Mouse (Mus musculus): Measurements from ENCODE around the gene Dnm1. TPM values are rescaled to one million over a fixed set of nuclear protein-coding genes. Genes with fewer than 3 reads are reported as not detected.
A peak's percentile ranks its signal among the peaks of the same experiment; 100 is the strongest.

Dnm1 gene
- total and polyA plus RNA-seq, 3 experiments: 4.0 to 23.1 (median 5.5) TPM

- Histone ChIP-seq H3K4me3 (no peak overlapping the region), H3K36me3 (ENCODE audit: control insufficient read depth, insufficient read depth, low read length) (no peaks in the 10 kb centered on the region), H3K79me2 (replicated peaks; ENCODE audit: control insufficient read depth, insufficient read depth, low read length) (0 out of 2 replicates have a peak, but pooled peaks cover 1% of the 10 kb centered on the region), H3K27me3 (ENCODE audit: control insufficient read depth, insufficient read depth, low read length) (no peaks in the 10 kb centered on the region), H3K9ac (ENCODE audit: low read depth, low read length) (no peak overlapping the region), H3K27ac (no peak overlapping the region), H3K4me1 (ENCODE audit: control insufficient read depth, insufficient read depth, low read length) (peaks cover 4% of the 10 kb centered on the region)
- intact Hi-C loops (cut with DNase I): no loop called here
- WGBS: 67% methylated on average over 5 of the region's 5 CpGs
- no peak for TF ChIP-seq POLR2A (IDR thresholded peaks at IDR 0.05; ENCODE audit: insufficient read depth, low read depth, low read length)
- TF ChIP-seq CTCF (IDR thresholded peaks at IDR 0.05): no peak
- TF ChIP-seq EP300 (IDR thresholded peaks at IDR 0.05; ENCODE audit: insufficient read depth, low read depth, low read length): no peak
- no peak for DNase-seq
These were observed 38.9 kb upstream of the Dnm1 start for GRCm38 (mm10) chr2:32392063-32392462.

- Histone ChIP-seq H3K4me3 (no peak overlapping the region), H3K4me1 (ENCODE audit: control insufficient read depth, insufficient read depth, low read length) (peaks cover 2% of the 10 kb centered on the region; the same call in 1 of the 2 replicates), H3K9ac (ENCODE audit: low read depth, low read length) (no peak overlapping the region), H3K27me3 (ENCODE audit: control insufficient read depth, insufficient read depth, low read length) (no peaks in the 10 kb centered on the region), H3K36me3 (ENCODE audit: control insufficient read depth, insufficient read depth, low read length) (no peaks in the 10 kb centered on the region), H3K27ac (no peak overlapping the region), H3K79me2 (replicated peaks; ENCODE audit: control insufficient read depth, insufficient read depth, low read length) (no peaks in the 10 kb centered on the region)
- intact Hi-C loops (cut with DNase I): no loop called here
- no peak for TF ChIP-seq CTCF (IDR thresholded peaks at IDR 0.05)
- no peak for TF ChIP-seq POLR2A (IDR thresholded peaks at IDR 0.05; ENCODE audit: insufficient read depth, low read depth, low read length)
- no peak for TF ChIP-seq EP300 (IDR thresholded peaks at IDR 0.05; ENCODE audit: insufficient read depth, low read depth, low read length)
- WGBS: 85% methylated on average over 8 of the region's 8 CpGs
- DNase-seq: no peak
These were observed 37.7 kb upstream of the Dnm1 start for GRCm38 (mm10) chr2:32390871-32391270.

DNA sequence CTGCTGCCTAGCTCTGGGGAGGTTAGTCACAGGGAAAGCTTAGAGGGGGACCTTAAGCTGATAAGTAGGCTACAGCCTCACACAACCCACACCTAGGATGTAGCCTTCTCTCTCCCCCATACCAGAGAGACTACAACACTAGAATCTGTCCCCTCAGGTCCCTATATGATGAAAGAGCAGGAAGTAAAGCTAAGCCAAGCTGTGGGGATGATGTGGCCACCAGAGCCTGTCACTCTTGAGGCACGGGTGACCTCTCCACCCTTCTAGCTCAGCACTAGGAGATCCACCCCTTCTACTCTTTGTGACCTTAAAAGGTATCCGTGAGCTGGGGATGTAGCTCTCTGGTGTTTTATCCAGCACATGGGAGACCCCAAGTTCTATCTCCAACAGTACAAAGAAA lies 36.0 kb upstream of the Dnm1 start:
- H3K4me1 ChIP-seq (ENCODE audit: control insufficient read depth, insufficient read depth, low read length): no peaks in the 10 kb centered on the region
- DNase-seq: no peak
- intact Hi-C loops (cut with DNase I): no loop called here
- H3K4me3 ChIP-seq: no peak overlapping the region
- H3K27ac ChIP-seq: no peak overlapping the region
- H3K79me2 ChIP-seq (replicated peaks; ENCODE audit: control insufficient read depth, insufficient read depth, low read length): no peaks in the 10 kb centered on the region
- no peaks in the 10 kb centered on the region for H3K36me3 ChIP-seq (ENCODE audit: control insufficient read depth, insufficient read depth, low read length)
- H3K27me3 ChIP-seq (ENCODE audit: control insufficient read depth, insufficient read depth, low read length): no peaks in the 10 kb centered on the region
- TF ChIP-seq EP300 (IDR thresholded peaks at IDR 0.05; ENCODE audit: insufficient read depth, low read depth, low read length): no peak
- H3K9ac ChIP-seq (ENCODE audit: low read depth, low read length): no peak overlapping the region
- 70% methylated on average over 2 of the region's 2 CpGs for WGBS

- no peak within 1 kb of the TSS for H3K4me3 ChIP-seq
- intact Hi-C loops (cut with DNase I): no loop called here
- no peaks in the 10 kb centered on the region for H3K79me2 ChIP-seq (replicated peaks; ENCODE audit: control insufficient read depth, insufficient read depth, low read length)
- TF ChIP-seq CTCF (IDR thresholded peaks at IDR 0.05) (no peak), EP300 (IDR thresholded peaks at IDR 0.05; ENCODE audit: insufficient read depth, low read depth, low read length) (0 out of 2 replicates have a peak, but pooled peaks have one; percentile 4), POLR2A (IDR thresholded peaks at IDR 0.05; ENCODE audit: insufficient read depth, low read depth, low read length) (no peak)
- no peak within 1 kb of the TSS for H3K27ac ChIP-seq
- H3K27me3 ChIP-seq (ENCODE audit: control insufficient read depth, insufficient read depth, low read length): no peaks in the 10 kb centered on the region
- DNase-seq: no peak
- H3K9ac ChIP-seq (ENCODE audit: low read depth, low read length): no peak within 1 kb of the TSS
- 37% methylated on average over 5 of the region's 5 CpGs for WGBS
- H3K4me1 ChIP-seq (ENCODE audit: control insufficient read depth, insufficient read depth, low read length): no peaks in the 10 kb centered on the region
- H3K36me3 ChIP-seq (ENCODE audit: control insufficient read depth, insufficient read depth, low read length): no peaks in the 10 kb centered on the region
These were observed 34.8 kb upstream of the Dnm1 start, which contains the start of gene Lcn2 for GRCm38 (mm10) chr2:32387706-32388490. Gene Lcn2, minus strand, starts transcription at chr2:32388252.

DNA sequence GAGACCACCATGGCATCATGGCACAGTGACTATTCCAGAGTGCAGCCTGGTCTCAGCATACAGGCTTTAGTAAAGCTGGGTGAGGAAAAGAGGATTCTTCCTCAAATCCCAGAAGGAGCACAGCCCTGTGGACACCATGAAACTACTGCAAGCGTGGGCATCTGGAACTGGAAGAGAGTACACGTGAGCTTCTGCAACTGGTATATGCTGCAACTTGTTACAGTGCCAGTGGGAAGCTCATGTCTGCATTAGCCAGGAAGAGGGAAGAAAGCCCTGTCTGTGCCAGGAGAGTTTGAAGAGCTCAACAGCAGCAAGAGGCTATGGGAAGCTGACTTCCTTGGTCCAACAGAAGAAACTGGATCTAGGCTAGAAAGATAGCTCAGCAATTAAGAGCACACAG lies 29.6 kb upstream of the Dnm1 start:
- no peak for TF ChIP-seq POLR2A (IDR thresholded peaks at IDR 0.05; ENCODE audit: insufficient read depth, low read depth, low read length)
- 68% methylated on average over 2 of the region's 2 CpGs for WGBS
- H3K27ac ChIP-seq: no peak overlapping the region
- no peak overlapping the region for H3K4me3 ChIP-seq
- intact Hi-C loops (cut with DNase I): no loop called here
- no peak overlapping the region for H3K9ac ChIP-seq (ENCODE audit: low read depth, low read length)
- H3K36me3 ChIP-seq (ENCODE audit: control insufficient read depth, insufficient read depth, low read length): no peaks in the 10 kb centered on the region
- H3K79me2 ChIP-seq (replicated peaks; ENCODE audit: control insufficient read depth, insufficient read depth, low read length): no peaks in the 10 kb centered on the region
- no peaks in the 10 kb centered on the region for H3K27me3 ChIP-seq (ENCODE audit: control insufficient read depth, insufficient read depth, low read length)
- peaks cover 3% of the 10 kb centered on the region for H3K4me1 ChIP-seq (ENCODE audit: control insufficient read depth, insufficient read depth, low read length)
- no peak for DNase-seq

DNA sequence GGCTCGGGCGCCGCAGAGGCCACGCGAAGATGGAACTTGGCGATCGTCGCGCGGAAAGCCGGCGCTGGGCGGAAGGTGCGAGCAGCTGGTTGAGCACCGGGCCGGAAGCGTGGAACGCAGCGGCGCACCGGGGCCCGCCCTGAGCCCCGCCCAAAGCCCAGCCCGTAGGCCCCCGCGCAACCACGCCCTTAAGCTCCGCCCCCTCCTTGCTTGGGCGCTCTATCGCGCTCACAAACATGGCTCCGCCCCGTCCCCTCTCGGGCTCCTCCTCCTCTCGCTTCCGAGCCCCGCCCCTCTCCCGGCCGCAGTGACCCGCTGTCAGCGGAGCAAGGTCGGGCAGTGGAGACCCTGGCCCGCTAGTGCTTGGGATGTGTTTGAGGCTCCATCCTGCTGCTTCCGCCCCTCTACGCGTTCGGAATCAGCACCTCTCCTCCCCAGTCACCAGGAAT lies 28.7 kb upstream of the Dnm1 start, which contains the start of gene 1110008P14Rik:
Gene 1110008P14Rik (minus strand): TSS at position 164 of the 449 bp plus-strand sequence.
- H3K36me3 ChIP-seq (ENCODE audit: control insufficient read depth, insufficient read depth, low read length): no peaks in the 10 kb centered on the region
- peak within 1 kb of the TSS; percentile 62 for H3K27ac ChIP-seq
- DNase-seq: peak; percentile 96 to 97
- intact Hi-C loops (cut with DNase I): loop anchor here (1.0 to 2.0 kb wide), 2 partner anchors 13 to 18 kb away; partner anchors contain the start of gene Ptges2
- H3K9ac ChIP-seq (ENCODE audit: low read depth, low read length): peak within 1 kb of the TSS; percentile 82
- no peaks in the 10 kb centered on the region for H3K79me2 ChIP-seq (replicated peaks; ENCODE audit: control insufficient read depth, insufficient read depth, low read length)
- H3K4me3 ChIP-seq: peak within 1 kb of the TSS; percentile 93
- H3K4me1 ChIP-seq (ENCODE audit: control insufficient read depth, insufficient read depth, low read length): peaks cover 3% of the 10 kb centered on the region
- WGBS: under 1% methylated on average over 44 of the region's 47 CpGs
- no peaks in the 10 kb centered on the region for H3K27me3 ChIP-seq (ENCODE audit: control insufficient read depth, insufficient read depth, low read length)
- TF ChIP-seq CTCF (IDR thresholded peaks at IDR 0.05) (no peak), EP300 (IDR thresholded peaks at IDR 0.05; ENCODE audit: insufficient read depth, low read depth, low read length) (0 out of 2 replicates have a peak, but pooled peaks have one; percentile 16), POLR2A (IDR thresholded peaks at IDR 0.05; ENCODE audit: insufficient read depth, low read depth, low read length) (peak; percentile 73)
